Mouse (Mus musculus): Measurements from ENCODE around the gene Ace2.

Gene Ace2

DNA sequence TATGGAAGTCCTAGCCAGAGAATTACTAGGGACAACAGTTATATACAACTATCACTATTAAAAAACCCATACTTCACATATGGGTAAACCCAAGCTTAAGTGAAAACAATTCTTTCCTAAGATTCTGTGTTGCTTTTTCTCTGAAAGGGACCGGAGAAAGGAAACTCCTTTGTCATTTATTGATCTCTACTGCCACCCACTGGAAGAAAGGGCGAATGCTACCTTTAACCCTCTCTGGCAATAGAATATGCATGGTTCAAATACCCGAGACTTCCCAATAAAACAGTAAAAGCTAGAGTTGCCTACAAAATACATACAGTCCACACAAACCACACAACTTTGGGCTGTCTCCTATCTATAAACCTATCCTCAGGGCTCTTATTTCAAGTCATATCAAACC lies 40.6 kb downstream of the Ace2 start:
- DNase-seq (ENCODE audit: low spot score) = peak; percentile 19

DNA sequence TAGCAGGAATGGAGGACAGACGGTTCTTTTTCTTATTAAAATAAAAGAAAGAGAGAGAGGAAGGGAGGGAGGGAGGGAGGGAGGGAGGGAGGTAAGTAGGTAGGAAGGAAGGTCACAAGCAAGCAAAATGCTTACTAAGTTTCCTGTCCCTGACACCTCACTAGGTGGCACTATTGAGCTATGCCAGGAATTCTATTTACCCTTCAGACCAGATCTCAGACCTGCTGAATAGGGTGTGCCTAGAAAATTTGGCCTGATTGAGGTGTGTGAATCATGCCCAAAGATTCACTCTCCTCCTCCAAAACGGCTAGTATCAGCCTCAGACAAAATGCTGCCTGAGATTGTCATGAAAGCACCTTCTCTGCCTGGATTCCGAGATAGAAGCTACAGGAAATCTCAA lies 44.7 kb downstream of the Ace2 start:
- no peak for DNase-seq (ENCODE audit: low spot score)

DNA sequence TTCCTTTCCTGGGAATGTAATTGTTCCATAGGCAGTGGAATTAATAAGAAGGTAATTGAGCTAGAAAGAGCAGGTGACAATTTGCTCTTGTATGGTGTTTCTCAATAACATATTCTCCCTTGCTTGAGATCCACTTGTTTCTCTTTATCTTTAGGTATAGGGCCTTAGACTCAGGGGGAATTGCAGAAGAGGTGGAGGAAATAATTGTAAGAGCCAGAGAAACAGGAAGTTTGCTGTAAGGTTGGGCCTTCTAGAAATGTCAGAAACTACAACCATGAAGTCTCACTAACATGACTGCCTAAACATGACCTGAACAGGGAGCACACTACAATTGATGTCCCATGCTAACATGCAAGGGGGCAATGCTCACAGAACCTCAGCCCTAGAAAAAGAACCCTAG lies 50.7 kb downstream of the Ace2 start:
- no peak for DNase-seq (ENCODE audit: low spot score)

GRCm38 (mm10) chrX:164197679-164198078 lies 58.5 kb downstream of the Ace2 start:
- DNase-seq (ENCODE audit: low spot score) = no peak

- no peak for DNase-seq (ENCODE audit: low spot score)
These were observed 61.4 kb downstream of the Ace2 start for GRCm38 (mm10) chrX:164200547-164200946.

DNA sequence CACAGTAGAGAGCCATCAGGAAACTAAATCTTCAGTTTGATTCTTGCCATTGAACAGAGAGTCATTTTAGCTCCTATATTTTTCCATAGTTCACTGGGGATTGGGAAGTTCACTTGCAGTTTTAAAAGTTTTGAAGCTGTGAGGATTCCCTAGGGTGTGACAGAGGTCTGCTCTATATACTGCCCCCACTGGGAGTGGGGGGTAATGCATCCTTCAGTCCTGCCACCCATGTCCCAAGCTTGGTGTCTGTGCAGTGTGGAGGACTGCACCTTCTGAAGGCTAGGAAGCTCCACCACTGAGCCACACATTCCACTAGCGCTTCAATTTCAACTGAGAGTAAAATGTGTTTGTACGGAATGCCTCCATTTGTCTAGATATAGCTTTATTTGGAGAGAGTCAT lies 82.9 kb downstream of the Ace2 start:
- DNase-seq (ENCODE audit: low spot score) = no peak

- DNase-seq (ENCODE audit: low spot score) = no peak
These were observed 94.2 kb downstream of the Ace2 start for GRCm38 (mm10) chrX:164233380-164233779.
